Mouse (Mus musculus): ENCODE measurements around the gene Themis2.

- TF ChIP-seq POLR2A (IDR thresholded peaks at IDR 0.05; ENCODE audit: control insufficient read depth, low read depth, low read length) (no peak), CTCF (IDR thresholded peaks at IDR 0.05; ENCODE audit: control insufficient read depth, insufficient read depth, insufficient replicate concordance, low read depth, low read length) (no peak)
Measured at GRCm38 (mm10) chr4:132803212-132803611, 7.0 kb upstream of the Themis2 start.
